Comparison of ENCODE assay signal across 8 mouse cellular contexts in genomic region chr15:12371183-12371582, GRCm38 (mm10). TPM values are rescaled to one million over a fixed set of nuclear protein-coding genes. Genes with fewer than 3 reads are reported as not detected.
DNase-seq lines count a peak whose midpoint lies in the region; ATAC-seq lines count a peak whose summit lies in the region.

No protein-coding gene starts in this region.

- H3K9me3 ChIP-seq in kidney, embryonic 15.5 days (replicated peaks): no peaks in the 10 kb centered on the region
- no peaks in the 10 kb centered on the region for H3K9me3 ChIP-seq in forebrain, embryonic 15.5 days
- no peaks in the 10 kb centered on the region for H3K9me3 ChIP-seq in hindbrain, embryonic 14.5 days (ENCODE audit: control insufficient read depth, low read length)

- H3K36me3 ChIP-seq in kidney, embryonic 15.5 days: peaks cover 35% of the 10 kb centered on the region
- no peaks in the 10 kb centered on the region for H3K36me3 ChIP-seq in forebrain, embryonic 15.5 days
- H3K36me3 ChIP-seq in hindbrain, embryonic 14.5 days (replicated peaks; ENCODE audit: control insufficient read depth, insufficient read depth): no peaks in the 10 kb centered on the region

- H3K27me3 ChIP-seq in kidney, embryonic 15.5 days: no peaks in the 10 kb centered on the region
- H3K27me3 ChIP-seq in forebrain, embryonic 15.5 days: no peaks in the 10 kb centered on the region
- no peaks in the 10 kb centered on the region for H3K27me3 ChIP-seq in hindbrain, embryonic 14.5 days (ENCODE audit: control insufficient read depth, insufficient read depth, low read length)

- no peak overlapping the region for H3K4me2 ChIP-seq in kidney, embryonic 15.5 days
- no peak overlapping the region for H3K4me2 ChIP-seq in forebrain, embryonic 15.5 days (replicated peaks)
- H3K4me2 ChIP-seq in hindbrain, embryonic 14.5 days (replicated peaks): no peak overlapping the region

- ATAC-seq in kidney, embryonic 15.5 days (replicated peaks; ENCODE audit: low FRiP score): no peak; the same call in 1 of the 2 replicates
- ATAC-seq in forebrain, embryonic 15.5 days (replicated peaks): peak; percentile 63
- ATAC-seq in hindbrain, embryonic 14.5 days (ENCODE audit: low FRiP score): peak; percentile 59
- peak; percentile 63 for ATAC-seq in megakaryocyte, adult 5-6 weeks (ENCODE audit: poor library complexity, severe bottlenecking)

- peak; percentile 56 for DNase-seq in kidney, adult 11 months
- peak; percentile 66 for DNase-seq in cerebellum, adult 11 months
- DNase-seq in hindbrain, embryonic 14.5 days (ENCODE audit: low spot score): peak; percentile 87
- peak; percentile 71 to 87 for DNase-seq in layer of hippocampus, postnatal 14 days (ENCODE audit: low spot score in 2 of 2)
- peak; percentile 73 for DNase-seq in right cerebral cortex, postnatal 14 days

- no peak overlapping the region for H3K27ac ChIP-seq in kidney, embryonic 15.5 days
- no peak overlapping the region for H3K27ac ChIP-seq in forebrain, embryonic 15.5 days (replicated peaks)
- H3K27ac ChIP-seq in hindbrain, embryonic 14.5 days: no peak overlapping the region

- no peak overlapping the region for H3K4me3 ChIP-seq in kidney, embryonic 15.5 days (replicated peaks)
- H3K4me3 ChIP-seq in forebrain, embryonic 15.5 days: no peak overlapping the region
- H3K4me3 ChIP-seq in hindbrain, embryonic 14.5 days (replicated peaks; ENCODE audit: low read length): no peak overlapping the region

- H3K9ac ChIP-seq in kidney, embryonic 15.5 days: no peak overlapping the region
- H3K9ac ChIP-seq in forebrain, embryonic 15.5 days (replicated peaks): no peak overlapping the region
- no peak overlapping the region for H3K9ac ChIP-seq in hindbrain, embryonic 14.5 days

- H3K4me1 ChIP-seq in kidney, embryonic 15.5 days: peaks cover 37% of the 10 kb centered on the region
- peaks cover 26% of the 10 kb centered on the region for H3K4me1 ChIP-seq in forebrain, embryonic 15.5 days
- H3K4me1 ChIP-seq in hindbrain, embryonic 14.5 days (replicated peaks; ENCODE audit: control insufficient read depth, insufficient read depth, low read length): peaks cover 22% of the 10 kb centered on the region

- WGBS in kidney, embryonic 15.5 days: 7% methylated on average over 8 of the region's 8 CpGs
- WGBS in forebrain, embryonic 15.5 days: 4% methylated on average over 8 of the region's 8 CpGs
- WGBS in hindbrain, embryonic 14.5 days: 3% methylated on average over 8 of the region's 8 CpGs

RNA-seq across cellular contexts. Expression of gene 1810049J17Rik, which starts 49.5 kb away (rescaled TPM):
- polyA plus RNA-seq in kidney, embryonic 15.5 days (2015; fragmentation: Nextera tagmentation; extraction: Ambion mirVana): 1.2 TPM in 1 of 2 replicates, not detected in the other
- polyA plus RNA-seq in forebrain, embryonic 15.5 days (2015; fragmentation: Nextera tagmentation; extraction: Ambion mirVana): 0.80 and 0.91 TPM in 2 replicates
- 1.8 and 2.0 TPM in 2 replicates for polyA plus RNA-seq in hindbrain, embryonic 14.5 days (2014; fragmentation: Nextera tagmentation; extraction: Ambion mirVana)
- total RNA-seq in layer of hippocampus, postnatal 14 days (2021): 1 to 10 TPM in 1 of 2 experiments, not detected in 1; 1.6 TPM
- total RNA-seq in megakaryocyte, adult 5-6 weeks (2015): not detected in 2 replicates
- total RNA-seq in megakaryocyte, adult 5-6 weeks (2017): not detected in 2 replicates

RNA-seq across cellular contexts. Expression of gene Golph3, which starts 49.9 kb away (rescaled TPM):
- 84.5 and 90.9 TPM in 2 replicates for polyA plus RNA-seq in kidney, embryonic 15.5 days (2015; fragmentation: Nextera tagmentation; extraction: Ambion mirVana)
- 66.1 and 74.2 TPM in 2 replicates for polyA plus RNA-seq in forebrain, embryonic 15.5 days (2015; fragmentation: Nextera tagmentation; extraction: Ambion mirVana)
- polyA plus RNA-seq in hindbrain, embryonic 14.5 days (2014; fragmentation: Nextera tagmentation; extraction: Ambion mirVana): 96.9 and 112 TPM in 2 replicates
- 10 to 100 TPM; 95.2 to 96.1 TPM for total RNA-seq in layer of hippocampus, postnatal 14 days (2021)
- 114 and 122 TPM in 2 replicates for total RNA-seq in megakaryocyte, adult 5-6 weeks (2015)
- total RNA-seq in megakaryocyte, adult 5-6 weeks (2017): 91.6 and 103 TPM in 2 replicates
